Mouse (Mus musculus) ES-E14 (cell line): ENCODE data around the gene Clec1b. TPM values are rescaled to one million over a fixed set of nuclear protein-coding genes. Genes with fewer than 3 reads are reported as not detected.

Experiments used
- DNase-seq: peaks from one replicate; pipeline ENCODE4 v3.0.0-alpha.2; 2013; ENCODE audit warnings: low read depth, low spot score
- H3K27ac ChIP-seq: 2 replicates; pipeline ENCODE4 v1.5.1; 2012; ENCODE audit warnings: low read depth, mild to moderate bottlenecking, low read length, moderate library complexity, mixed read lengths; ENCODE audit not compliant: poor library complexity, insufficient read depth, severe bottlenecking
- H3K36me3 ChIP-seq: 2 replicates; pipeline ENCODE4 v1.6.1; 2012; ENCODE audit warnings: mild to moderate bottlenecking, low read length, moderate library complexity, mixed read lengths; ENCODE audit not compliant: control insufficient read depth, poor library complexity, insufficient read depth, severe bottlenecking
- H3K4me1 ChIP-seq, 2 experiments: fragments of 150-350 bp in 1 of 2; sonication (generic) in 1 of 2; 2 replicates each; pipeline ENCODE4 v1.6.1; 2012; ENCODE audit warnings: low read length in 2 of 2, mild to moderate bottlenecking in 1 of 2, mixed read lengths in 1 of 2; ENCODE audit not compliant: control insufficient read depth in 2 of 2, insufficient read depth in 2 of 2, poor library complexity in 1 of 2
- H3K4me3 ChIP-seq, 2 experiments: fragments of 150-350 bp in 1 of 2; sonication (generic) in 1 of 2; 2 replicates each; pipeline ENCODE4 v1.5.1; 2012; ENCODE audit warnings: low read length in 2 of 2, low read depth in 1 of 2, mild to moderate bottlenecking in 1 of 2, mixed read lengths in 1 of 2; ENCODE audit not compliant: insufficient read depth in 1 of 2, poor library complexity in 1 of 2, severe bottlenecking in 1 of 2
- H3K9ac ChIP-seq: 2 replicates; pipeline ENCODE4 v1.6.1; 2012; ENCODE audit warnings: low read depth, mild to moderate bottlenecking, low read length, mixed read lengths; ENCODE audit not compliant: poor library complexity, insufficient read depth, severe bottlenecking
- H3K9me3 ChIP-seq: fragments of 150-350 bp; sonication (generic); 2 replicates; pipeline ENCODE4 v1.6.1; 2012; ENCODE audit warnings: low read depth, mild to moderate bottlenecking, low read length; ENCODE audit not compliant: control insufficient read depth, insufficient read depth
- CHD2 ChIP-seq: IDR thresholded peaks from 2 replicates; pipeline ENCODE4 v1.6.1; 2014; ENCODE audit warnings: mild to moderate bottlenecking, low read depth, low read length, inconsistent platforms
- HCFC1 ChIP-seq: IDR thresholded peaks from 2 replicates; pipeline ENCODE4 v1.6.1; 2012; ENCODE audit warnings: low read length, inconsistent platforms, borderline replicate concordance; ENCODE audit not compliant: insufficient read depth
- MAFK ChIP-seq: IDR thresholded peaks from 2 replicates; pipeline ENCODE4 v1.6.1; 2014; ENCODE audit warnings: mild to moderate bottlenecking, low read depth, low read length, inconsistent platforms; ENCODE audit not compliant: insufficient read depth
- ZC3H11A ChIP-seq: IDR thresholded peaks from 2 replicates; pipeline ENCODE4 v1.6.1; 2012; ENCODE audit warnings: low read depth, mild to moderate bottlenecking, inconsistent platforms, low read length, borderline replicate concordance
- ZNF384 ChIP-seq: IDR thresholded peaks from 2 replicates; pipeline ENCODE4 v1.6.1; 2012; ENCODE audit warnings: low read depth, low read length, inconsistent platforms
- in situ Hi-C, 2 experiments: fragments of 600-800 bp; cut with MboI; formaldehyde crosslinking; loops; one replicate each; pipeline ENCODE4 v1.15.1; 2025; ENCODE audit warnings: low sequenced_read_pairs in 2 of 2, inconsistent platforms in 1 of 2; ENCODE audit not compliant: unreplicated experiment in 2 of 2
- total RNA-seq: library from RNA; depleted of rRNA; stranded (reverse); fragments of 300-350 nt; gene quantifications from 2 replicates; pipeline ENCODE4 v1.2.3, GENCODE M21; 2012

Gene Clec1b
- total RNA-seq, 1 experiment = not detected

- in situ Hi-C loops = no loop called here
- DNase-seq = no peak
- Histone ChIP-seq H3K9ac (no peak overlapping the region), H3K4me1 (no peaks in the 10 kb centered on the region), H3K4me3 (no peak overlapping the region), H3K36me3 (no peaks in the 10 kb centered on the region), H3K27ac (no peak overlapping the region), H3K9me3 (no peaks in the 10 kb centered on the region)
- TF ChIP-seq MAFK (peak; percentile 61; the same call in 1 of the 2 replicates), CHD2 (no peak)
Measured at GRCm38 (mm10) chr6:129374937-129375471, 22.1 kb upstream of the Clec1b start.

GRCm38 (mm10) chr6:129380454-129380853 lies 16.6 kb upstream of the Clec1b start:
- Histone ChIP-seq H3K9ac (no peak overlapping the region), H3K9me3 (no peaks in the 10 kb centered on the region), H3K4me3 (no peak overlapping the region), H3K4me1 (no peaks in the 10 kb centered on the region), H3K27ac (no peak overlapping the region), H3K36me3 (no peaks in the 10 kb centered on the region)
- in situ Hi-C loops = no loop called here
- TF ChIP-seq HCFC1 (no peak), MAFK (no peak), CHD2 (no peak), ZC3H11A (no peak), ZNF384 (no peak)
- no peak for DNase-seq

- in situ Hi-C loops = no loop called here
- no peak for DNase-seq
- TF ChIP-seq ZNF384 = no peak
- no peak for TF ChIP-seq MAFK
- TF ChIP-seq HCFC1 = no peak
- TF ChIP-seq CHD2 = no peak
- no peak for TF ChIP-seq ZC3H11A
Measured at GRCm38 (mm10) chr6:129381736-129382135, 15.4 kb upstream of the Clec1b start.

GRCm38 (mm10) chr6:129383466-129383865 lies 13.6 kb upstream of the Clec1b start:
- Histone ChIP-seq H3K36me3 (no peaks in the 10 kb centered on the region), H3K9ac (no peak overlapping the region), H3K9me3 (no peaks in the 10 kb centered on the region), H3K4me1 (no peaks in the 10 kb centered on the region), H3K4me3 (no peak overlapping the region), H3K27ac (no peak overlapping the region)
- no peak for DNase-seq
- in situ Hi-C loops = no loop called here
- TF ChIP-seq CHD2 = no peak
- no peak for TF ChIP-seq HCFC1
- no peak for TF ChIP-seq ZC3H11A
- no peak for TF ChIP-seq ZNF384
- no peak for TF ChIP-seq MAFK

More at GRCm38 (mm10) chr6:129381736-129382135, 15.4 kb upstream of the Clec1b start:
- Histone ChIP-seq H3K9me3 (no peaks in the 10 kb centered on the region), H3K4me1 (no peaks in the 10 kb centered on the region), H3K36me3 (no peaks in the 10 kb centered on the region), H3K4me3 (no peak overlapping the region), H3K27ac (no peak overlapping the region), H3K9ac (no peak overlapping the region)

- no peak for TF ChIP-seq ZC3H11A
- no peak for TF ChIP-seq HCFC1
- no peak for TF ChIP-seq CHD2
- TF ChIP-seq ZNF384 = no peak
- no peak for TF ChIP-seq MAFK
- Histone ChIP-seq H3K27ac (no peak overlapping the region), H3K4me3 (no peak overlapping the region), H3K4me1 (no peaks in the 10 kb centered on the region), H3K9ac (no peak overlapping the region), H3K36me3 (no peaks in the 10 kb centered on the region), H3K9me3 (no peaks in the 10 kb centered on the region)
- no peak for DNase-seq
- in situ Hi-C loops = no loop called here
Measured at GRCm38 (mm10) chr6:129385000-129385399, 12.1 kb upstream of the Clec1b start.
